ENCODE assay signal across 15 mouse cellular contexts in genomic region chr3:98991276-98991675, GRCm38 (mm10).
A peak's percentile ranks its signal among the peaks of the same experiment; 100 is the strongest.
DNase-seq lines count a peak whose midpoint lies in the region; ATAC-seq lines count a peak whose summit lies in the region.
"Had no signal": no experiment of that assay in that cellular context is flagged by ENCODE, and none has a peak within 500 bp of the region (broad histone marks: within the 10 kb centered on the region; RNA-seq: fewer than 3 reads in every experiment).

No protein-coding gene starts in this region.

- H3K4me1 ChIP-seq in kidney, embryonic 16.5 days (ENCODE audit: insufficient read depth, low read length), result peaks cover 5% of the 10 kb centered on the region; the same call in 1 of the 2 replicates
- H3K4me1 ChIP-seq in embryonic facial prominence, embryonic 10.5 days, result peaks cover 23% of the 10 kb centered on the region
- peaks cover 17% of the 10 kb centered on the region for H3K4me1 ChIP-seq in embryonic facial prominence, embryonic 13.5 days
- peaks cover 21% of the 10 kb centered on the region for H3K4me1 ChIP-seq in limb, embryonic 12.5 days (replicated peaks)
- H3K4me1 ChIP-seq: heart, embryonic 12.5 days; neural tube, embryonic 15.5 days had no signal

- no peak overlapping the region for H3K4me3 ChIP-seq in kidney, embryonic 16.5 days (ENCODE audit: low read length)
- no peak overlapping the region for H3K4me3 ChIP-seq in embryonic facial prominence, embryonic 10.5 days
- no peak overlapping the region for H3K4me3 ChIP-seq in embryonic facial prominence, embryonic 13.5 days
- H3K4me3 ChIP-seq in limb, embryonic 12.5 days (replicated peaks), result no peak overlapping the region
- H3K4me3 ChIP-seq: heart, embryonic 12.5 days; myocyte; neural tube, embryonic 15.5 days had no signal

- ATAC-seq in kidney, embryonic 16.5 days (ENCODE audit: low FRiP score, low TSS enrichment), result no peak; the same call in 1 of the 2 replicates
- no peak for ATAC-seq in embryonic facial prominence, embryonic 13.5 days (ENCODE audit: insufficient number of reproducible peaks, insufficient read depth, low FRiP score, low TSS enrichment, low read depth)
- peak; percentile 68 for ATAC-seq in limb, embryonic 12.5 days (ENCODE audit: insufficient number of reproducible peaks, insufficient read depth, low FRiP score, low TSS enrichment, low read depth)
- ATAC-seq: CD4-positive, CD25-positive, alpha-beta regulatory T cell, adult 4 months; inflammation-experienced regulatory T-cells, adult 6 months had no signal

- no peaks in the 10 kb centered on the region for H3K9me3 ChIP-seq in kidney, embryonic 16.5 days (ENCODE audit: low read length)
- 0 out of 2 replicates have a peak, but pooled peaks cover 4% of the 10 kb centered on the region for H3K9me3 ChIP-seq in embryonic facial prominence, embryonic 10.5 days
- 0 out of 2 replicates have a peak, but pooled peaks cover 5% of the 10 kb centered on the region for H3K9me3 ChIP-seq in embryonic facial prominence, embryonic 13.5 days
- H3K9me3 ChIP-seq in limb, embryonic 12.5 days, result peaks cover 9% of the 10 kb centered on the region; the same call in 1 of the 2 replicates
- H3K9me3 ChIP-seq: neural tube, embryonic 15.5 days had no signal

- no peak overlapping the region for H3K9ac ChIP-seq in kidney, embryonic 16.5 days (replicated peaks; ENCODE audit: low read length)
- H3K9ac ChIP-seq in embryonic facial prominence, embryonic 13.5 days, result no peak overlapping the region
- H3K9ac ChIP-seq in limb, embryonic 12.5 days (replicated peaks), result no peak overlapping the region
- H3K9ac ChIP-seq: heart, embryonic 12.5 days; neural tube, embryonic 15.5 days had no signal

- DNase-seq in kidney, adult 9 months, result peak; percentile 14
- peak; percentile 26 for DNase-seq in embryonic facial prominence, embryonic 10.5 days (ENCODE audit: low spot score)
- DNase-seq in ovary, adult 18-20 months (ENCODE audit: low spot score), result no peak
- no peak for DNase-seq in layer of hippocampus, adult 9-10 months (ENCODE audit: low spot score)
- DNase-seq: thymus, postnatal 36 days had no signal

- H3K27ac ChIP-seq in kidney, embryonic 16.5 days (ENCODE audit: low read length), result no peak overlapping the region
- peak overlapping the region; percentile 81 for H3K27ac ChIP-seq in embryonic facial prominence, embryonic 10.5 days (replicated peaks)
- H3K27ac ChIP-seq in embryonic facial prominence, embryonic 13.5 days, result peak overlapping the region; percentile 86; the same call in 1 of the 2 replicates
- H3K27ac ChIP-seq in limb, embryonic 12.5 days, result peak overlapping the region; percentile 94
- H3K27ac ChIP-seq: neural tube, embryonic 15.5 days had no signal

- 45% methylated on average over 6 of the region's 6 CpGs for WGBS in kidney, embryonic 16.5 days
- WGBS in embryonic facial prominence, embryonic 10.5 days, result 44% methylated on average over 6 of the region's 6 CpGs
- WGBS in embryonic facial prominence, embryonic 13.5 days, result 26% methylated on average over 6 of the region's 6 CpGs
- 10% methylated on average over 6 of the region's 6 CpGs for WGBS in limb, embryonic 12.5 days

- H3K4me2 ChIP-seq in kidney, embryonic 16.5 days (replicated peaks; ENCODE audit: low read depth, low read length), result no peak overlapping the region
- peak overlapping the region; percentile 50 for H3K4me2 ChIP-seq in embryonic facial prominence, embryonic 13.5 days
- peak overlapping the region; percentile 32 for H3K4me2 ChIP-seq in limb, embryonic 12.5 days
- H3K4me2 ChIP-seq: midbrain, embryonic 11.5 days had no signal

- H3K27me3 ChIP-seq in kidney, embryonic 16.5 days (ENCODE audit: insufficient read depth, low read length), result no peaks in the 10 kb centered on the region
- no peaks in the 10 kb centered on the region for H3K27me3 ChIP-seq in embryonic facial prominence, embryonic 10.5 days (replicated peaks; ENCODE audit: low read depth, poor library complexity, severe bottlenecking)
- H3K27me3 ChIP-seq in embryonic facial prominence, embryonic 13.5 days, result no peaks in the 10 kb centered on the region
- no peaks in the 10 kb centered on the region for H3K27me3 ChIP-seq in limb, embryonic 12.5 days
- H3K27me3 ChIP-seq: heart, embryonic 12.5 days; neural tube, embryonic 15.5 days had no signal

- no peaks in the 10 kb centered on the region for H3K36me3 ChIP-seq in kidney, embryonic 16.5 days (ENCODE audit: insufficient read depth, low read length)
- no peaks in the 10 kb centered on the region for H3K36me3 ChIP-seq in embryonic facial prominence, embryonic 10.5 days (replicated peaks)
- no peaks in the 10 kb centered on the region for H3K36me3 ChIP-seq in embryonic facial prominence, embryonic 13.5 days
- H3K36me3 ChIP-seq in limb, embryonic 12.5 days, result no peaks in the 10 kb centered on the region
- H3K36me3 ChIP-seq: G1E; heart, embryonic 12.5 days; neural tube, embryonic 15.5 days had no signal

Comparison
In these comparisons a context has a peak if more than half of its experiments do, and no peak if none do; other contexts are left out.
1. DNase-seq: peak in kidney, adult 9 months (single experiment) and embryonic facial prominence, embryonic 10.5 days (single experiment); none in ovary, adult 18-20 months (single experiment) and layer of hippocampus, adult 9-10 months (single experiment).